Mouse (Mus musculus) CH12.LX (cell line): ENCODE data around the gene Mettl1. TPM values are rescaled to one million over a fixed set of nuclear protein-coding genes. Genes with fewer than 3 reads are reported as not detected.

ENCODE experiments used
- DNase-seq: peaks from one replicate; pipeline ENCODE4 v3.0.0-alpha.2; 2013; ENCODE audit errors: extremely low read depth
- H3K27ac ChIP-seq: 2 replicates; pipeline ENCODE4 v1.5.1; 2012; ENCODE audit warnings: low read depth, mild to moderate bottlenecking, control low read depth, moderate library complexity; ENCODE audit not compliant: insufficient read depth
- H3K27me3 ChIP-seq: replicated peaks from 2 replicates; pipeline ENCODE3; 2012; ENCODE audit warnings: inconsistent platforms
- H3K36me3 ChIP-seq, 2 experiments: replicated peaks in 1 of 2; 2 replicates each; pipeline versions ENCODE3 to v1.6.1; 2012; ENCODE audit warnings: inconsistent platforms in 1 of 2, low read length in 1 of 2, mild to moderate bottlenecking in 1 of 2, mixed read lengths in 1 of 2, moderate library complexity in 1 of 2; ENCODE audit not compliant: control insufficient read depth in 1 of 2, insufficient read depth in 1 of 2
- H3K4me1 ChIP-seq, 2 experiments: 2 replicates each; pipeline ENCODE4 v1.6.1; 2012; ENCODE audit warnings: inconsistent platforms in 1 of 2, moderate library complexity in 1 of 2; ENCODE audit not compliant: insufficient read depth in 2 of 2, control insufficient read depth in 1 of 2
- H3K4me2 ChIP-seq: 2 replicates; pipeline ENCODE4 v1.6.1; 2012; ENCODE audit warnings: low read depth, mild to moderate bottlenecking, control low read depth; ENCODE audit not compliant: poor library complexity, insufficient read depth, severe bottlenecking
- H3K4me3 ChIP-seq, 3 experiments: fragments of 150-350 bp in 1 of 3; sonication (generic) in 1 of 3; replicated peaks in 1 of 3; 2 replicates each; pipeline versions ENCODE3 to v1.5.1; 2011 to 2012; ENCODE audit warnings: low read depth in 2 of 3, low read length in 2 of 3, mild to moderate bottlenecking in 2 of 3, moderate library complexity in 2 of 3, control low read depth in 1 of 3, improper control_type of control experiment in 1 of 3, inconsistent platforms in 1 of 3, mixed read lengths in 1 of 3; ENCODE audit not compliant: poor library complexity in 1 of 3
- H3K79me2 ChIP-seq: replicated peaks from 2 replicates; pipeline ENCODE4 v1.6.1; 2012; ENCODE audit warnings: mild to moderate bottlenecking, moderate library complexity; ENCODE audit not compliant: control insufficient read depth, poor library complexity, insufficient read depth, severe bottlenecking; ENCODE audit errors: extremely low read depth
- H3K9ac ChIP-seq: 2 replicates; pipeline ENCODE4 v1.6.1; 2012; ENCODE audit warnings: low read depth, mild to moderate bottlenecking, control low read depth, moderate library complexity; ENCODE audit not compliant: insufficient read depth
- H3K9me3 ChIP-seq: replicated peaks from 2 replicates; pipeline ENCODE3; 2012; ENCODE audit warnings: low read length, inconsistent platforms, mixed read lengths
- BHLHE40 ChIP-seq: IDR thresholded peaks from 2 replicates; pipeline ENCODE4 v1.6.1; 2011; ENCODE audit warnings: mild to moderate bottlenecking, low read depth, low read length, improper control_type of control experiment
- CHD1 ChIP-seq: IDR thresholded peaks from 2 replicates; pipeline ENCODE4 v1.6.1; 2012; ENCODE audit warnings: low read depth, low read length, improper control_type of control experiment, inconsistent platforms
- CTCF ChIP-seq, 2 experiments: IDR thresholded peaks in 1 of 2; conservative IDR thresholded peaks in 1 of 2; 2 replicates each; pipeline ENCODE4 v1.5.1; 2011 to 2012; ENCODE audit warnings: low read depth in 2 of 2, low read length in 2 of 2, improper control_type of control experiment in 1 of 2, inconsistent platforms in 1 of 2, mild to moderate bottlenecking in 1 of 2, moderate library complexity in 1 of 2
- E2F4 ChIP-seq: IDR thresholded peaks from 2 replicates; pipeline ENCODE4 v1.6.1; 2011; ENCODE audit warnings: low read depth, low read length, improper control_type of control experiment; ENCODE audit not compliant: insufficient replicate concordance
- ELF1 ChIP-seq: IDR thresholded peaks from 2 replicates; pipeline ENCODE4 v1.6.1; 2014; ENCODE audit warnings: low read depth, mild to moderate bottlenecking, inconsistent platforms, low read length, improper control_type of control experiment
- EP300 ChIP-seq: IDR thresholded peaks from 2 replicates; pipeline ENCODE4 v1.6.1; 2011; ENCODE audit warnings: low read length, improper control_type of control experiment
- ETS1 ChIP-seq: conservative IDR thresholded peaks from 2 replicates; pipeline ENCODE4 v1.6.1; 2012; ENCODE audit warnings: low read depth, mild to moderate bottlenecking, inconsistent platforms, low read length, improper control_type of control experiment, moderate library complexity
- GABPA ChIP-seq: IDR thresholded peaks from 2 replicates; pipeline ENCODE4 v1.6.1; 2012; ENCODE audit warnings: low read depth, low read length, improper control_type of control experiment, inconsistent platforms; ENCODE audit not compliant: insufficient replicate concordance
- HCFC1 ChIP-seq: IDR thresholded peaks from 2 replicates; pipeline ENCODE4 v1.6.1; 2012; ENCODE audit warnings: low read depth, mild to moderate bottlenecking, inconsistent platforms, low read length, improper control_type of control experiment
- IRF4 ChIP-seq: IDR thresholded peaks from 2 replicates; pipeline ENCODE4 v1.6.1; 2014; ENCODE audit warnings: low read depth, mild to moderate bottlenecking, inconsistent platforms, low read length, improper control_type of control experiment
- JUN ChIP-seq: IDR thresholded peaks from 2 replicates; pipeline ENCODE4 v1.6.1; 2011; ENCODE audit warnings: low read depth, mild to moderate bottlenecking, low read length, improper control_type of control experiment, moderate library complexity; ENCODE audit not compliant: insufficient read depth
- JUND ChIP-seq: conservative IDR thresholded peaks from 2 replicates; pipeline ENCODE4 v1.6.1; 2011; ENCODE audit warnings: low read depth, low read length, improper control_type of control experiment
- KAT2A ChIP-seq: IDR thresholded peaks from 2 replicates; pipeline ENCODE4 v1.6.1; 2012; ENCODE audit warnings: low read length, improper control_type of control experiment, inconsistent platforms; ENCODE audit not compliant: insufficient replicate concordance
- MAFK ChIP-seq: IDR thresholded peaks from 2 replicates; pipeline ENCODE4 v1.6.1; 2011; ENCODE audit warnings: low read length, improper control_type of control experiment; ENCODE audit not compliant: insufficient replicate concordance
- MAZ ChIP-seq: IDR thresholded peaks from 2 replicates; pipeline ENCODE4 v1.6.1; 2012; ENCODE audit warnings: low read depth, mild to moderate bottlenecking, inconsistent platforms, low read length, improper control_type of control experiment, moderate library complexity
- MEF2A ChIP-seq: IDR thresholded peaks from 2 replicates; pipeline ENCODE4 v1.6.1; 2014; ENCODE audit warnings: low read depth, mild to moderate bottlenecking, inconsistent platforms, low read length, improper control_type of control experiment, borderline replicate concordance
- MXI1 ChIP-seq: IDR thresholded peaks from 2 replicates; pipeline ENCODE4 v1.6.1; 2011; ENCODE audit warnings: mild to moderate bottlenecking, low read depth, low read length, improper control_type of control experiment
- MYC ChIP-seq: IDR thresholded peaks from 2 replicates; pipeline ENCODE4 v1.6.1; 2011; ENCODE audit warnings: low read depth, mild to moderate bottlenecking, improper control_type of control experiment, low read length
- NELFE ChIP-seq: IDR thresholded peaks from 2 replicates; pipeline ENCODE4 v1.6.1; 2011; ENCODE audit warnings: low read depth, low read length, improper control_type of control experiment
- NRF1 ChIP-seq: IDR thresholded peaks from 2 replicates; pipeline ENCODE4 v1.6.1; 2014; ENCODE audit warnings: low read depth, mild to moderate bottlenecking, inconsistent platforms, low read length, improper control_type of control experiment, moderate library complexity
- PAX5 ChIP-seq: IDR thresholded peaks from 2 replicates; pipeline ENCODE4 v1.6.1; 2012; ENCODE audit warnings: low read length, inconsistent platforms, mixed read lengths
- POLR2A ChIP-seq: IDR thresholded peaks from 2 replicates; pipeline ENCODE4 v1.6.1; 2011; ENCODE audit warnings: low read depth, mild to moderate bottlenecking, improper control_type of control experiment, low read length
- POLR2AphosphoS2 ChIP-seq: IDR thresholded peaks from 2 replicates; pipeline ENCODE4 v1.6.1; 2011; ENCODE audit warnings: low read depth, low read length, improper control_type of control experiment
- RCOR1 ChIP-seq: conservative IDR thresholded peaks from 2 replicates; pipeline ENCODE4 v1.6.1; 2012; ENCODE audit warnings: low read depth, mild to moderate bottlenecking, inconsistent platforms, low read length, improper control_type of control experiment
- SIN3A ChIP-seq: IDR thresholded peaks from 2 replicates; pipeline ENCODE4 v1.6.1; 2012; ENCODE audit warnings: low read length, improper control_type of control experiment, inconsistent platforms
- SMC3 ChIP-seq: IDR thresholded peaks from 2 replicates; pipeline ENCODE4 v1.6.1; 2011; ENCODE audit warnings: low read depth, low read length, improper control_type of control experiment
- TBP ChIP-seq: conservative IDR thresholded peaks from 2 replicates; pipeline ENCODE4 v1.6.1; 2011; ENCODE audit warnings: low read depth, low read length, improper control_type of control experiment
- TCF12 ChIP-seq: IDR thresholded peaks from 2 replicates; pipeline ENCODE4 v1.6.1; 2014; ENCODE audit warnings: low read depth, mild to moderate bottlenecking, inconsistent platforms, low read length, improper control_type of control experiment
- UBTF ChIP-seq: IDR thresholded peaks from 2 replicates; pipeline ENCODE4 v1.6.1; 2012; ENCODE audit warnings: low read depth, mild to moderate bottlenecking, inconsistent platforms, low read length, improper control_type of control experiment, moderate library complexity
- USF1 ChIP-seq: IDR thresholded peaks from 2 replicates; pipeline ENCODE4 v1.6.1; 2014; ENCODE audit warnings: low read depth, mild to moderate bottlenecking, inconsistent platforms, low read length, improper control_type of control experiment
- USF2 ChIP-seq: conservative IDR thresholded peaks from 2 replicates; pipeline ENCODE4 v1.6.1; 2011; ENCODE audit warnings: low read depth, low read length, improper control_type of control experiment
- ZC3H11A ChIP-seq: IDR thresholded peaks from 2 replicates; pipeline ENCODE4 v1.6.1; 2012; ENCODE audit warnings: low read depth, mild to moderate bottlenecking, inconsistent platforms, low read length, improper control_type of control experiment
- ZKSCAN1 ChIP-seq: IDR thresholded peaks from 2 replicates; pipeline ENCODE4 v1.6.1; 2012; ENCODE audit warnings: low read depth, inconsistent platforms, low read length, improper control_type of control experiment, borderline replicate concordance
- ZMIZ1 ChIP-seq: IDR thresholded peaks from 2 replicates; pipeline ENCODE4 v1.6.1; 2012; ENCODE audit warnings: low read depth, mild to moderate bottlenecking, inconsistent platforms, low read length, improper control_type of control experiment
- dilution Hi-C: fragments of 300-500 bp; cut with MboI; formaldehyde crosslinking; loops from 2 replicates; pipeline ENCODE4 v1.14.3; 2020; ENCODE audit warnings: low sequenced_read_pairs; ENCODE audit not compliant: extremely low pct_unique_long_range_greater_than_20kb, extremely low pct_ligation_motif_present
- in situ Hi-C: fragments of 300-500 bp; cut with MboI; formaldehyde crosslinking; loops from 3 replicates; pipeline ENCODE4 v1.14.3; 2019; ENCODE audit warnings: low sequenced_read_pairs, low pct_ligation_motif_present, low pct_unique_long_range_greater_than_20kb, mixed read lengths
- polyA plus RNA-seq: library from polyadenylated mRNA; unstranded; fragments of >175 nt; gene quantifications from 2 replicates; pipeline ENCODE4 v1.2.1, GENCODE M21; 2012; ENCODE audit warnings: low read depth; ENCODE audit not compliant: insufficient read length
- total RNA-seq, 2 experiments: library from RNA; depleted of rRNA; stranded (reverse); fragments of 300-350 nt in 1 of 2; fragments of >200 nt in 1 of 2; gene quantifications; 2 replicates each; pipeline ENCODE4 v1.2.3; 2012 to 2014

Mettl1 gene
- total and polyA plus RNA-seq, 3 experiments: 21.6 to 49.4 (median 28.4) TPM

- TF ChIP-seq SIN3A (peak; percentile 99), USF2 (no peak), JUN (no peak), JUND (no peak), MYC (peak; percentile 98), MAZ (no peak; the same call in 1 of the 2 replicates), POLR2AphosphoS2 (no peak)
- TF ChIP-seq, all 38 proteins: peak for 12
These were observed 642 bp downstream of the Mettl1 start (continued) for GRCm38 (mm10) chr10:127041774-127042338.

GRCm38 (mm10) chr10:127042468-127043115 lies 1.4 kb downstream of the Mettl1 start:
- Histone ChIP-seq H3K79me2 (peaks cover 5% of the 10 kb centered on the region; the same call in 1 of the 2 replicates), H3K27ac (no peak overlapping the region)
- dilution Hi-C loops: no loop called here
- TF ChIP-seq EP300: no peak
- TF ChIP-seq ZMIZ1: peak; percentile 78; the same call in 1 of the 2 replicates
- TF ChIP-seq USF2: no peak; the same call in 1 of the 2 replicates
- TF ChIP-seq ETS1: no peak
- TF ChIP-seq MAZ: no peak
- TF ChIP-seq E2F4: no peak
- TF ChIP-seq MAFK: no peak
- TF ChIP-seq POLR2A: peak; percentile 46; the same call in 1 of the 2 replicates
- peak; percentile 76 for TF ChIP-seq TBP
- TF ChIP-seq JUN: no peak
- TF ChIP-seq ELF1: 0 out of 2 replicates have a peak, but pooled peaks have one; percentile 8
- TF ChIP-seq UBTF: no peak
- peak; percentile 26 for TF ChIP-seq POLR2AphosphoS2
- no peak for TF ChIP-seq SMC3
- TF ChIP-seq CHD1: 0 out of 2 replicates have a peak, but pooled peaks have one; percentile 59
- 0 out of 2 replicates have a peak, but pooled peaks have one; percentile 17 for TF ChIP-seq MEF2A
- TF ChIP-seq KAT2A: 0 out of 2 replicates have a peak, but pooled peaks have one; percentile 38
- TF ChIP-seq PAX5: no peak
- no peak for TF ChIP-seq RCOR1
- no peak for TF ChIP-seq IRF4
- no peak for TF ChIP-seq NRF1
- no peak; the same call in 1 of the 2 replicates for TF ChIP-seq SIN3A
- TF ChIP-seq ZKSCAN1: no peak
- peak; percentile 92 for TF ChIP-seq MYC
- no peak for TF ChIP-seq BHLHE40
- TF ChIP-seq JUND: no peak
- TF ChIP-seq GABPA: no peak
- no peak for TF ChIP-seq CTCF (conservative IDR thresholded peaks at IDR 0.05 in 1 of 2, IDR thresholded peaks at IDR 0.05 in 1 of 2; ENCODE audit: low read depth in 2 of 2, low read length in 2 of 2)
- no peak for TF ChIP-seq ZC3H11A
- peak; percentile 35; the same call in 1 of the 2 replicates for TF ChIP-seq TCF12
- no peak for TF ChIP-seq USF1
- TF ChIP-seq HCFC1: peak; percentile 40; the same call in 1 of the 2 replicates
- TF ChIP-seq MXI1: peak; percentile 69; the same call in 1 of the 2 replicates
- no peak for TF ChIP-seq NELFE

More at GRCm38 (mm10) chr10:127042468-127043115, 1.4 kb downstream of the Mettl1 start:
- H3K4me3 ChIP-seq: peak overlapping the region; percentile 74 to 97 (median 91)
- H3K9ac ChIP-seq: peak overlapping the region; percentile 45
- H3K4me1 ChIP-seq: peaks cover 14 to 39% of the 10 kb centered on the region in 2 experiments
- H3K36me3 ChIP-seq: peaks cover 16 to 53% of the 10 kb centered on the region in 2 experiments
- no peaks in the 10 kb centered on the region for H3K9me3 ChIP-seq
- DNase-seq: peak; percentile 64
- H3K4me2 ChIP-seq: peak overlapping the region; percentile 94
- H3K27me3 ChIP-seq: no peaks in the 10 kb centered on the region
- in situ Hi-C loops: no loop called here
